Mouse (Mus musculus): ENCODE measurements around the gene Tarbp1.

DNA sequence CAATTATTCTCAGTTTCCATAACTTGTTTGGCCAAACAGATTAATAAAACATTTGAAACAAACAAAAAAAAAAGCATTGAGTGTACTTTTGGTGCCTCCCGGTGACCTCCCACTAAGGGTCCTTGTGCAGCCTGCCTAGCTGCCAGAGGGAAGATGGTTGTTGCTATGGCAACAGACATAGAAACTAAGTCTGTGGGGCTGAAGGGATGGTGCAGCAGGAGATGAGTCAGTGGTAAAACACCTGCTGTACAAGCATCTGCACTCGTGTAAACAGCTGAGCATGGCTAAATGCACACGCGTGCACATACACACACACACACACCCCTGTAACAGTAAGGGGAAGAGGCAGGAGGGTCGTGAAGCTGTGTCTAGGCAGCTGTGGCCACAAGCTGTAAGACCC lies 78.9 kb downstream of the Tarbp1 start:
- no peak for TF ChIP-seq ZNF384 (IDR thresholded peaks at IDR 0.05; ENCODE audit: low read depth, low read length)
- TF ChIP-seq HCFC1 (IDR thresholded peaks at IDR 0.05; ENCODE audit: borderline replicate concordance, insufficient read depth, low read length): no peak
- no peak for TF ChIP-seq CHD2 (IDR thresholded peaks at IDR 0.05; ENCODE audit: low read depth, low read length)
- no peak for TF ChIP-seq ZC3H11A (IDR thresholded peaks at IDR 0.05; ENCODE audit: borderline replicate concordance, low read depth, low read length)
